Comparison of ENCODE assay signal across 15 mouse cellular contexts in genomic region chr10:20181680-20182399, GRCm38 (mm10). TPM values are rescaled to one million over a fixed set of nuclear protein-coding genes. Genes with fewer than 3 reads are reported as not detected.
DNase-seq lines count a peak whose midpoint lies in the region; ATAC-seq and TF ChIP-seq lines count a peak whose summit lies in the region.
"Had no signal": no experiment of that assay in that cellular context is flagged by ENCODE, and none has a peak within 500 bp of the region (broad histone marks: within the 10 kb centered on the region; RNA-seq: fewer than 3 reads in every experiment).

No protein-coding gene starts in this region.

- peaks cover 32% of the 10 kb centered on the region for H3K4me1 ChIP-seq in kidney, embryonic 16.5 days (ENCODE audit: insufficient read depth, low read length)
- H3K4me1 ChIP-seq in stomach, embryonic 16.5 days (ENCODE audit: control insufficient read depth, insufficient read depth, low read length), result peaks cover 15% of the 10 kb centered on the region
- H3K4me1 ChIP-seq in stomach, postnatal 0 days (replicated peaks; ENCODE audit: control insufficient read depth, insufficient read depth), result 0 out of 2 replicates have a peak, but pooled peaks cover 2% of the 10 kb centered on the region

- H3K36me3 ChIP-seq in kidney, embryonic 16.5 days (ENCODE audit: insufficient read depth, low read length), result no peaks in the 10 kb centered on the region
- no peaks in the 10 kb centered on the region for H3K36me3 ChIP-seq in stomach, embryonic 16.5 days (ENCODE audit: control insufficient read depth, insufficient read depth, low read length)
- H3K36me3 ChIP-seq in stomach, postnatal 0 days (ENCODE audit: control insufficient read depth, insufficient read depth, low read length), result no peaks in the 10 kb centered on the region
- H3K36me3 ChIP-seq: embryonic facial prominence, embryonic 15.5 days; hindbrain, embryonic 12.5 days; liver, embryonic 12.5 days had no signal

- peak; percentile 36 for ATAC-seq in frontal cortex, adult (ENCODE audit: low TSS enrichment)
- ATAC-seq in kidney, embryonic 16.5 days (ENCODE audit: low FRiP score, low TSS enrichment), result no peak
- no peak for ATAC-seq in stomach, embryonic 16.5 days (ENCODE audit: insufficient read depth, low FRiP score)
- no peak for ATAC-seq in stomach, postnatal 0 days (ENCODE audit: low FRiP score, low TSS enrichment)
- ATAC-seq: liver, embryonic 12.5 days; Patski had no signal

- H3K4me2 ChIP-seq in kidney, embryonic 16.5 days (replicated peaks; ENCODE audit: low read depth, low read length), result no peak overlapping the region
- H3K4me2 ChIP-seq in stomach, embryonic 16.5 days (ENCODE audit: low read depth, low read length), result no peak overlapping the region
- no peak overlapping the region for H3K4me2 ChIP-seq in stomach, postnatal 0 days (replicated peaks; ENCODE audit: low read depth)
- H3K4me2 ChIP-seq: embryonic facial prominence, embryonic 15.5 days; hindbrain, embryonic 12.5 days; liver, embryonic 12.5 days had no signal

- H3K9me3 ChIP-seq in kidney, embryonic 16.5 days (ENCODE audit: low read length), result no peaks in the 10 kb centered on the region
- no peaks in the 10 kb centered on the region for H3K9me3 ChIP-seq in stomach, embryonic 16.5 days (replicated peaks; ENCODE audit: control insufficient read depth, low read length)
- H3K9me3 ChIP-seq in stomach, postnatal 0 days (ENCODE audit: control insufficient read depth, low read length), result no peaks in the 10 kb centered on the region
- H3K9me3 ChIP-seq: embryonic facial prominence, embryonic 15.5 days; hindbrain, embryonic 12.5 days; liver, embryonic 12.5 days had no signal

- no peak overlapping the region for H3K9ac ChIP-seq in kidney, embryonic 16.5 days (replicated peaks; ENCODE audit: low read length)
- peak overlapping the region; percentile 36; the same call in 1 of the 2 replicates for H3K9ac ChIP-seq in stomach, embryonic 16.5 days (ENCODE audit: low read length)
- H3K9ac ChIP-seq in stomach, postnatal 0 days (ENCODE audit: low read length), result no peak overlapping the region
- H3K9ac ChIP-seq: embryonic facial prominence, embryonic 15.5 days; hindbrain, embryonic 12.5 days; liver, embryonic 12.5 days had no signal

- no peak for DNase-seq in frontal cortex, postnatal 10 days (ENCODE audit: low spot score in 2 of 2)
- no peak for DNase-seq in kidney, adult 8-10 months
- no peak for DNase-seq in stomach, postnatal 0 days (ENCODE audit: low spot score)
- no peak for DNase-seq in right cerebral cortex, postnatal 36 days (ENCODE audit: low spot score in 2 of 2)
- no peak for DNase-seq in cerebellum, postnatal 25 days
- DNase-seq: cerebellum, postnatal 10 days; lung, postnatal 14 days; right cerebral cortex, postnatal 4 days had no signal

- H3K27me3 ChIP-seq in kidney, embryonic 16.5 days (ENCODE audit: insufficient read depth, low read length), result no peaks in the 10 kb centered on the region
- no peaks in the 10 kb centered on the region for H3K27me3 ChIP-seq in stomach, embryonic 16.5 days (ENCODE audit: control insufficient read depth, insufficient read depth, low read length)
- H3K27me3 ChIP-seq in stomach, postnatal 0 days (ENCODE audit: control insufficient read depth, insufficient read depth, low read length), result no peaks in the 10 kb centered on the region
- H3K27me3 ChIP-seq: embryonic facial prominence, embryonic 15.5 days; hindbrain, embryonic 12.5 days; liver, embryonic 12.5 days; Patski had no signal

- no peak for TF ChIP-seq CTCF in stomach, postnatal 0 days (IDR thresholded peaks at IDR 0.05; ENCODE audit: low read depth)

- H3K27ac ChIP-seq in kidney, embryonic 16.5 days (ENCODE audit: low read length), result peak overlapping the region; percentile 58; the same call in 1 of the 2 replicates
- no peak overlapping the region for H3K27ac ChIP-seq in stomach, embryonic 16.5 days (ENCODE audit: low read length)
- H3K27ac ChIP-seq in stomach, postnatal 0 days (replicated peaks), result no peak overlapping the region
- H3K27ac ChIP-seq: embryonic facial prominence, embryonic 15.5 days; hindbrain, embryonic 12.5 days; liver, embryonic 12.5 days had no signal

- TF ChIP-seq EP300 in stomach, postnatal 0 days (optimal IDR thresholded peaks at IDR 0.05), result no peak

- 33% methylated on average over 11 of the region's 11 CpGs for WGBS in kidney, embryonic 16.5 days
- 60% methylated on average over 11 of the region's 11 CpGs for WGBS in stomach, embryonic 16.5 days
- WGBS in stomach, postnatal 0 days, result 61% methylated on average over 11 of the region's 11 CpGs

- H3K4me3 ChIP-seq in kidney, embryonic 16.5 days (ENCODE audit: low read length), result no peak overlapping the region
- H3K4me3 ChIP-seq in stomach, embryonic 16.5 days (replicated peaks; ENCODE audit: low read length), result no peak overlapping the region
- H3K4me3 ChIP-seq in stomach, postnatal 0 days (ENCODE audit: low read depth, low read length), result no peak overlapping the region
- H3K4me3 ChIP-seq: embryonic facial prominence, embryonic 15.5 days; hindbrain, embryonic 12.5 days; liver, embryonic 12.5 days had no signal

RNA-seq across cellular contexts. Expression of gene Map7, which starts 33.6 kb away (rescaled TPM):
- 32.3 and 33.9 TPM in 2 replicates for polyA plus RNA-seq in kidney, embryonic 16.5 days (2015; fragmentation: Nextera tagmentation; extraction: Ambion mirVana)
- polyA plus RNA-seq in stomach, embryonic 16.5 days (2015; fragmentation: Nextera tagmentation; extraction: Ambion mirVana), result 19.4 and 20.2 TPM in 2 replicates
- 23.0 TPM in 2 replicates for polyA plus RNA-seq in stomach, postnatal 0 days (2015; fragmentation: Nextera tagmentation; extraction: Ambion mirVana)
